ENCODE assay signal across 16 mouse cellular contexts in the genomic region with DNA sequence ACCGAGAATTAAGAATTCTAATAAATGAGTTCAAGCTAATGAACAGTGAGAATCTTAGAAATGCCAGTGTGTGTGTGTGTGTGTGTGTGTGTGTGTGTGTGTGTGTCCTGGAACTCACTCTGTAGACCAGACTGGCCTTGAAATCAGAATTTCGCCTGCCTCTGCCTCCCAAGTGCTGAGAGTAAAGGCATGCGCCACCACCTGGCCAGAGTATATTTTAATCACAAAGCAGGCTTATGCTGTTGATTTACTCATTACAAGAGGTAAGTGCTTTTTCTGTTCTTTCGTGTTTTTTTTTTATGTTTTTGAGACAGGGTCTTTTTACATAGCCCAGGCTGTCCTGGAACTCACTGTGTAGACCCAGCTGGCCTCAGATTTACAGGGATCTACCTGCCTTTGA. TPM values are rescaled to one million over a fixed set of nuclear protein-coding genes. Genes with fewer than 3 reads are reported as not detected.
DNase-seq lines count a peak whose midpoint lies in the region; ATAC-seq and TF ChIP-seq lines count a peak whose summit lies in the region.
"Had no signal": no experiment of that assay in that cellular context is flagged by ENCODE, and none has a peak within 500 bp of the region (broad histone marks: within the 10 kb centered on the region; RNA-seq: fewer than 3 reads in every experiment).

No protein-coding gene starts in this region.

- no peak overlapping the region for H3K27ac ChIP-seq in lung, postnatal 0 days (ENCODE audit: low read length)
- H3K27ac ChIP-seq in ES-Bruce4 (ENCODE audit: insufficient read depth, low read length): no peak overlapping the region
- no peak overlapping the region for H3K27ac ChIP-seq in stomach, postnatal 0 days (replicated peaks)
- no peak overlapping the region for H3K27ac ChIP-seq in forebrain, embryonic 16.5 days (ENCODE audit: low read length)
- H3K27ac ChIP-seq: forebrain, embryonic 10.5 days; midbrain, embryonic 15.5 days; neural tube, embryonic 13.5 days had no signal

- TF ChIP-seq EP300 in lung, postnatal 0 days (IDR thresholded peaks at IDR 0.05): no peak
- no peak for TF ChIP-seq EP300 in ES-Bruce4 (IDR thresholded peaks at IDR 0.05; ENCODE audit: insufficient read depth, low read depth, low read length)
- TF ChIP-seq EP300 in stomach, postnatal 0 days (optimal IDR thresholded peaks at IDR 0.05): no peak

- no peak overlapping the region for H3K4me2 ChIP-seq in lung, postnatal 0 days (replicated peaks; ENCODE audit: low read depth, low read length)
- H3K4me2 ChIP-seq in stomach, postnatal 0 days (replicated peaks; ENCODE audit: low read depth): no peak overlapping the region
- no peak overlapping the region for H3K4me2 ChIP-seq in forebrain, embryonic 16.5 days (ENCODE audit: low read length)
- H3K4me2 ChIP-seq: embryonic facial prominence, embryonic 13.5 days; midbrain, embryonic 15.5 days; neural tube, embryonic 13.5 days had no signal

- WGBS in lung, postnatal 0 days: 83% methylated on average over 4 of the region's 4 CpGs
- 81% methylated on average over 4 of the region's 4 CpGs for WGBS in lung, adult 2 months
- WGBS in stomach, postnatal 0 days: 80% methylated on average over 4 of the region's 4 CpGs
- WGBS in forebrain, embryonic 16.5 days: 82% methylated on average over 4 of the region's 4 CpGs

- no peak overlapping the region for H3K4me3 ChIP-seq in lung, postnatal 0 days (ENCODE audit: low read depth, low read length)
- no peak overlapping the region for H3K4me3 ChIP-seq in lung, adult 2 months (replicated peaks; ENCODE audit: extremely low read depth, low read depth, low read length)
- no peak overlapping the region for H3K4me3 ChIP-seq in ES-Bruce4 (ENCODE audit: low read depth, low read length)
- H3K4me3 ChIP-seq in stomach, postnatal 0 days (ENCODE audit: low read depth, low read length): no peak overlapping the region
- H3K4me3 ChIP-seq in forebrain, embryonic 16.5 days (replicated peaks; ENCODE audit: low read length): no peak overlapping the region
- H3K4me3 ChIP-seq: embryonic facial prominence, embryonic 13.5 days; forebrain, embryonic 10.5 days; midbrain, embryonic 15.5 days; neural tube, embryonic 13.5 days had no signal

- peak; percentile 27; the same call in 1 of the 2 replicates for TF ChIP-seq CTCF in lung, postnatal 0 days (IDR thresholded peaks at IDR 0.05)
- no peak for TF ChIP-seq CTCF in lung, adult 2 months (IDR thresholded peaks at IDR 0.05; ENCODE audit: insufficient read depth, low read length)
- TF ChIP-seq CTCF in ES-Bruce4 (IDR thresholded peaks at IDR 0.05; ENCODE audit: low read depth, low read length): peak; percentile 43
- peak; percentile 44 for TF ChIP-seq CTCF in stomach, postnatal 0 days (IDR thresholded peaks at IDR 0.05; ENCODE audit: low read depth)

- TF ChIP-seq POLR2A in lung, adult 2 months (IDR thresholded peaks at IDR 0.05; ENCODE audit: borderline replicate concordance, extremely low read depth, low read depth, low read length): no peak
- no peak for TF ChIP-seq POLR2A in ES-Bruce4 (IDR thresholded peaks at IDR 0.05; ENCODE audit: insufficient read depth, low read length)

- no peaks in the 10 kb centered on the region for H3K27me3 ChIP-seq in lung, postnatal 0 days (replicated peaks; ENCODE audit: insufficient read depth, low read length)
- no peaks in the 10 kb centered on the region for H3K27me3 ChIP-seq in ES-Bruce4 (ENCODE audit: control insufficient read depth, insufficient read depth, low read length, poor library complexity, severe bottlenecking)
- H3K27me3 ChIP-seq in stomach, postnatal 0 days (ENCODE audit: control insufficient read depth, insufficient read depth, low read length): no peaks in the 10 kb centered on the region
- no peaks in the 10 kb centered on the region for H3K27me3 ChIP-seq in forebrain, embryonic 16.5 days (replicated peaks; ENCODE audit: control insufficient read depth, insufficient read depth, low read length)
- H3K27me3 ChIP-seq: embryonic facial prominence, embryonic 13.5 days; midbrain, embryonic 15.5 days; neural tube, embryonic 13.5 days had no signal

- ATAC-seq in lung, postnatal 0 days: no peak
- no peak for ATAC-seq in stomach, postnatal 0 days (ENCODE audit: low FRiP score, low TSS enrichment)
- no peak for ATAC-seq in forebrain, embryonic 16.5 days
- ATAC-seq: midbrain, embryonic 15.5 days had no signal

- no peak overlapping the region for H3K9ac ChIP-seq in lung, postnatal 0 days (replicated peaks; ENCODE audit: low read depth)
- no peak overlapping the region for H3K9ac ChIP-seq in ES-Bruce4 (ENCODE audit: low read depth, poor library complexity, severe bottlenecking)
- no peak overlapping the region for H3K9ac ChIP-seq in stomach, postnatal 0 days (ENCODE audit: low read length)
- no peak overlapping the region for H3K9ac ChIP-seq in forebrain, embryonic 16.5 days (replicated peaks; ENCODE audit: low read depth, low read length)
- H3K9ac ChIP-seq: embryonic facial prominence, embryonic 13.5 days; midbrain, embryonic 15.5 days; neural tube, embryonic 13.5 days had no signal

- H3K36me3 ChIP-seq in lung, postnatal 0 days (ENCODE audit: insufficient read depth, low read length): peaks cover 18% of the 10 kb centered on the region
- peaks cover 11% of the 10 kb centered on the region for H3K36me3 ChIP-seq in ES-Bruce4 (ENCODE audit: control insufficient read depth, insufficient read depth, low read length, poor library complexity, severe bottlenecking)
- H3K36me3 ChIP-seq in stomach, postnatal 0 days (ENCODE audit: control insufficient read depth, insufficient read depth, low read length): peaks cover 7% of the 10 kb centered on the region; the same call in 1 of the 2 replicates
- H3K36me3 ChIP-seq in forebrain, embryonic 16.5 days (ENCODE audit: control insufficient read depth, insufficient read depth): peaks cover 16% of the 10 kb centered on the region

- H3K9me3 ChIP-seq in lung, postnatal 0 days (ENCODE audit: low read length): no peaks in the 10 kb centered on the region
- no peaks in the 10 kb centered on the region for H3K9me3 ChIP-seq in ES-Bruce4 (replicated peaks; ENCODE audit: control insufficient read depth, insufficient read depth, low read length, poor library complexity, severe bottlenecking)
- H3K9me3 ChIP-seq in stomach, postnatal 0 days (ENCODE audit: control insufficient read depth, low read length): no peaks in the 10 kb centered on the region
- no peaks in the 10 kb centered on the region for H3K9me3 ChIP-seq in forebrain, embryonic 16.5 days (ENCODE audit: control insufficient read depth, low read length)
- H3K9me3 ChIP-seq: embryonic facial prominence, embryonic 13.5 days; midbrain, embryonic 15.5 days; neural tube, embryonic 13.5 days had no signal

- peak; percentile 13 for DNase-seq in embryo, embryonic 10 days (ENCODE audit: low spot score)
- DNase-seq in embryo, embryonic 10.5 days (ENCODE audit: low spot score): no peak
- DNase-seq in lung, postnatal 0 days (ENCODE audit: low spot score): no peak
- no peak for DNase-seq in lung, adult 2 months
- no peak for DNase-seq in stomach, postnatal 0 days (ENCODE audit: low spot score)
- no peak for DNase-seq in right cerebral cortex, postnatal 25 days
- DNase-seq: adrenal gland, adult 2 months; cerebellum, adult 9-11 months; kidney, postnatal 14 days; spleen, adult 18-20 months had no signal

- H3K4me1 ChIP-seq in lung, postnatal 0 days (ENCODE audit: insufficient read depth, low read depth, low read length): no peaks in the 10 kb centered on the region
- H3K4me1 ChIP-seq in lung, adult 2 months (ENCODE audit: control insufficient read depth, insufficient read depth, low read length): peaks cover 2% of the 10 kb centered on the region
- H3K4me1 ChIP-seq in ES-Bruce4 (ENCODE audit: control insufficient read depth, insufficient read depth, low read length): no peaks in the 10 kb centered on the region
- H3K4me1 ChIP-seq in stomach, postnatal 0 days (replicated peaks; ENCODE audit: control insufficient read depth, insufficient read depth): no peaks in the 10 kb centered on the region
- peaks cover 5% of the 10 kb centered on the region for H3K4me1 ChIP-seq in forebrain, embryonic 16.5 days (replicated peaks; ENCODE audit: control insufficient read depth, insufficient read depth, low read length)

RNA-seq across cellular contexts. Expression of a gene that starts 4.8 kb away (rescaled TPM):
- 9.5 and 12.1 TPM in 2 replicates for polyA plus RNA-seq in lung, postnatal 0 days (2015; fragmentation: Nextera tagmentation; extraction: Ambion mirVana)
- polyA plus RNA-seq in lung, adult 2 months (2012; rRNA removed): 1.9 and 2.9 TPM in 2 replicates
- 29.5 and 30.6 TPM in 2 replicates for polyA plus RNA-seq in ES-Bruce4 (2011; ENCODE audit: insufficient read depth, insufficient read length, low read depth, missing spikeins)
- 4.9 and 5.7 TPM in 2 replicates for polyA plus RNA-seq in stomach, postnatal 0 days (2015; fragmentation: Nextera tagmentation; extraction: Ambion mirVana)
- polyA plus RNA-seq in forebrain, embryonic 16.5 days (2015; fragmentation: Nextera tagmentation; extraction: Ambion mirVana): 22.5 and 25.9 TPM in 2 replicates

RNA-seq across cellular contexts. Expression of a gene that starts 4.9 kb away (rescaled TPM):
- 296 and 352 TPM in 2 replicates for polyA plus RNA-seq in lung, postnatal 0 days (2015; fragmentation: Nextera tagmentation; extraction: Ambion mirVana)
- polyA plus RNA-seq in lung, adult 2 months (2012; rRNA removed): 539 and 718 TPM in 2 replicates
- polyA plus RNA-seq in ES-Bruce4 (2011; ENCODE audit: insufficient read depth, insufficient read length, low read depth, missing spikeins): 910 and 946 TPM in 2 replicates
- 175 and 178 TPM in 2 replicates for polyA plus RNA-seq in stomach, postnatal 0 days (2015; fragmentation: Nextera tagmentation; extraction: Ambion mirVana)
- 520 and 566 TPM in 2 replicates for polyA plus RNA-seq in forebrain, embryonic 16.5 days (2015; fragmentation: Nextera tagmentation; extraction: Ambion mirVana)

RNA-seq across cellular contexts. Expression of a gene that starts 14.5 kb away (rescaled TPM):
- 9.0 and 9.1 TPM in 2 replicates for polyA plus RNA-seq in lung, postnatal 0 days (2015; fragmentation: Nextera tagmentation; extraction: Ambion mirVana)
- polyA plus RNA-seq in lung, adult 2 months (2012; rRNA removed): 4.8 and 6.3 TPM in 2 replicates
- 11.9 and 12.3 TPM in 2 replicates for polyA plus RNA-seq in ES-Bruce4 (2011; ENCODE audit: insufficient read depth, insufficient read length, low read depth, missing spikeins)
- polyA plus RNA-seq in stomach, postnatal 0 days (2015; fragmentation: Nextera tagmentation; extraction: Ambion mirVana): 8.9 and 10.3 TPM in 2 replicates
- 8.8 and 8.9 TPM in 2 replicates for polyA plus RNA-seq in forebrain, embryonic 16.5 days (2015; fragmentation: Nextera tagmentation; extraction: Ambion mirVana)

RNA-seq across cellular contexts. Expression of a gene that starts 42.8 kb away (rescaled TPM):
- 2.5 and 4.1 TPM in 2 replicates for polyA plus RNA-seq in lung, postnatal 0 days (2015; fragmentation: Nextera tagmentation; extraction: Ambion mirVana)
- polyA plus RNA-seq in lung, adult 2 months (2012; rRNA removed): 1.0 and 3.0 TPM in 2 replicates
- polyA plus RNA-seq in ES-Bruce4 (2011; ENCODE audit: insufficient read depth, insufficient read length, low read depth, missing spikeins): 0.40 and 1.2 TPM in 2 replicates
- 2.2 and 2.8 TPM in 2 replicates for polyA plus RNA-seq in stomach, postnatal 0 days (2015; fragmentation: Nextera tagmentation; extraction: Ambion mirVana)
- polyA plus RNA-seq in forebrain, embryonic 16.5 days (2015; fragmentation: Nextera tagmentation; extraction: Ambion mirVana): 0.35 and 0.72 TPM in 2 replicates
- polyA plus RNA-seq: adrenal gland, adult 2 months had no signal

RNA-seq across cellular contexts. Expression of a gene that starts 43.4 kb away (rescaled TPM):
- 163 and 172 TPM in 2 replicates for polyA plus RNA-seq in lung, postnatal 0 days (2015; fragmentation: Nextera tagmentation; extraction: Ambion mirVana)
- 225 and 283 TPM in 2 replicates for polyA plus RNA-seq in lung, adult 2 months (2012; rRNA removed)
- 21.6 and 24.3 TPM in 2 replicates for polyA plus RNA-seq in ES-Bruce4 (2011; ENCODE audit: insufficient read depth, insufficient read length, low read depth, missing spikeins)
- polyA plus RNA-seq in stomach, postnatal 0 days (2015; fragmentation: Nextera tagmentation; extraction: Ambion mirVana): 20.2 and 20.4 TPM in 2 replicates
- 14.7 and 18.3 TPM in 2 replicates for polyA plus RNA-seq in forebrain, embryonic 16.5 days (2015; fragmentation: Nextera tagmentation; extraction: Ambion mirVana)
